Mouse (Mus musculus) thymus, adult 18-20 months (tissue): Measurements from ENCODE around the gene Plekha1.

Experiments
- DNase-seq, 2 experiments: peaks; one replicate each; pipeline ENCODE4 v3.0.0; 2022; ENCODE audit warnings: mixed read lengths in 2 of 2

Plekha1 gene

GRCm38 (mm10) chr7:130922981-130923731 lies 57.6 kb downstream of the Plekha1 start:
- no peak for DNase-seq

- no peak for DNase-seq
Observed at GRCm38 (mm10) chr7:130930401-130930800, 64.8 kb downstream of the Plekha1 start.

- no peak for DNase-seq
Observed at GRCm38 (mm10) chr7:130932921-130933320, 67.4 kb downstream of the Plekha1 start.

DNA sequence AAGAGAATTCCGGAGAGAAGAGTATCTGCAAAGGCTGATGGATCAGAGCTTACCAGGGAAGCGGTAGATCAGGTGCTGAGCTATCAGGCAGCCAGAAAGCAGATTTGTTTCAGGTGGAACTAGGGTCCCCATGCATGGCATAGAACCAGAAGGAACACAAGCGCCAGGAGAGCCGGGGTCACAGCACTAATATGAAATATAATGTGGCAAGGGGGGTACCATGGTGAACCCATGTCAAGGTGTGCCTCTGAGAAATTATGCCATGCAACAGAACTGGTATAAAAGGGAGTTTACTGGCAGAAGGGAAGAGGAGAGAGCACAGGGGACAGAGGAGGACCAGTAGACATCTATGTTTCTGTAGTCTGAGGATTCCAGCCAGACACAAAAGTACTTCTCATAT lies 69.1 kb downstream of the Plekha1 start:
- DNase-seq, result no peak

- DNase-seq, result no peak
Observed at GRCm38 (mm10) chr7:130935421-130935792, 69.9 kb downstream of the Plekha1 start.

- peak; percentile 8 to 9 for DNase-seq
Observed at GRCm38 (mm10) chr7:130935793-130936471, 70.4 kb downstream of the Plekha1 start, which contains the start of gene Htra1. TSS of gene Htra1 (plus strand) at chr7:130936111.

DNA sequence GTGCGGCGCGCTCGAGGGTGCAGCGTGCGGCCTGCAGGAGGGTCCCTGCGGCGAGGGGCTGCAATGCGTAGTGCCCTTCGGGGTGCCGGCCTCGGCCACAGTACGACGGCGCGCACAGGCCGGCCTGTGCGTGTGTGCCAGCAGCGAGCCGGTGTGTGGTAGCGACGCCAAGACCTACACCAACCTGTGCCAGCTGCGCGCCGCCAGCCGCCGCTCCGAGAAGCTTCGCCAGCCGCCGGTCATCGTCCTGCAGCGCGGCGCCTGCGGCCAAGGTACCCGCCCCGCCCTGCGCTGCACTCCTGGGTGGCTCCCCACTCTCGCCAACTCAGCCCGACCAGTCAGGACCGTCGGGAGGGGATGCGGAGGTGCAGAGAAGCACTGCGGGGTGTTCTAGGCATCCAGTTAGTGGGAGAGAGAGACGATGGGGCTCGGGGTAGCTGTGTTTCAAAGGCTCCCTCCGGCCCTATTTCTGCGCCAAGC lies 71.0 kb downstream of the Plekha1 start:
- DNase-seq, result no peak

DNA sequence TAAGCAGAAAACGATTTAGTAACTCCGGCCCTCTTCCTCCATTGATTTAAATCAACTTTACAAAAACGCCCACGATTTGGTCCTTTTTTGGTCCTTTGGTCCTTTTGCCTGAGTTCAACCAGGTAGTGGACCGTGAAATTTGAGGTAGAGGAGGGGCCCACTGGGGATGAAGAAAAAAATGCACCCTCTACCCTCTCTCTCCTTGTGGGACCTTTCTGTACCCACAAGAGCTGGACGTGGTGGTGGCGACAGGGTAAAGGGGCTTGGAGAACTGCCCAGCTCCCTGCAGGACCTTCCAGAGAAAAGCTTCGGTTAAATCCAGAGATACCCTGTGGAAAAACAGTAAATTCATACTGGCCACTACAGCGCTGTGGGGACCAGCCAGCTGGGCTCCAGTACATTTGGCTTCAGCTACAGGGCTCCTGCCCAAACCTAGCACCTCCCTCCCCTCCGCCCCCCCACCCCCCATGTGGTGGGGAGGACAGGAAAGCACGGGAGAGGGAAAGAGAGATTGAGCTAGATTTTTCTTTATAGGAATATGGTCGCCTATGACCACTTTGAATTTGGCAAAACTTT lies 71.8 kb downstream of the Plekha1 start:
- DNase-seq, result no peak

- DNase-seq, result no peak
Observed at GRCm38 (mm10) chr7:130938005-130938404, 72.4 kb downstream of the Plekha1 start.

DNA sequence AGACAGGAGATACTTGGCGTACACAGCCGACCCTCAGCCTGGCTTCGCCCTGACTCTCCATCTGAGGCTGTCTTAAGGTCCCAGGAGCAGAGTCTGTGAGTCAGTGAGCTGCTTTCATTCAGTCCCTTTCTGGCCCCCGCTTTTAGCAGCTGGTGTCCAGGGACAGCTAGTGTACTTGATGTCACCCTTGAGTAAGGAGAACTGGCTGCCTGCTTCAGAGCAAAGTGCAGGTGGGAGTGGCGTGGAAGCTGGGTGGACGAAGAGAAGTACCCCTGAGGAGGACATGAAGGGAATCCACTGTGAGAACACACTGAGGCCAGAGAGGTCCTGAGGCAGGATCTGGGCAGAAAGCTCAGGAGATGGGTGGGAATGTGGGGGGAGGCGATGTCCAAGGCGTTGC lies 73.3 kb downstream of the Plekha1 start:
- no peak for DNase-seq

- DNase-seq, result no peak
Observed at GRCm38 (mm10) chr7:130940733-130941132, 75.2 kb downstream of the Plekha1 start.

- no peak for DNase-seq
Observed at GRCm38 (mm10) chr7:130943280-130943895, 77.8 kb downstream of the Plekha1 start.

DNA sequence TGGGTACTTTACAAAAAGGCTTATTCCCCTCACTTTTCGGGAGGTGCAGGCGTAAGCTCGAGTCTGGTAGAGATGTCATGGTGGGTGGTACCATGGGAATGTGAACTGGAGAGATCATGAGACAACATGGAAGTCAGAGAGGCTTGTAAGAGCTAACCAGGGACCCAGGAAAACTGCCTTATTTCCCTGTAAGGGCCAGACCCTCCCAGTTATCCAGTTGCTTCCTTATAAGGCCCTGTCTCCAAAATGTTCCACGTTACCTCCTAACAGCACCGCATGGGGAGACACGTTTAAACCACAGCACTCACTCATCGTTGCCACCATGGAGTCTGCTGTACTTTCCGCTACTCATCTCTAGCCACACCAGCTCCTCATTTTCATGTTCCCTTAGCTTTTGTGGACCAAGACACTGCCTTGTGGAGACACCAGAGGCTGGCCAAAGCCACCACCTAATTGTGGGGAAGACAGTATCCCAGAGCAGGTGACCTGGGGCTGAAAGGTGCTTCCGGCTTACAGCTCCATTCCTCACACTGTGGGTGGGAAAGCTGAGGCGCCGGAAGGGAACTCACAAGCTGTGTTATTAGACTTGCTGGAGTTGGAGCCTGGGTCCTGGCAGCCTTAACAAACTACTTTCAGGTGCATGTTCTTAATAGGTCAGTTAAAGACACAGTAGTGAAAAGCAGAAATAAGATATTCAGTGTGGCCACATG lies 79.4 kb downstream of the Plekha1 start:
- DNase-seq, result no peak

DNA sequence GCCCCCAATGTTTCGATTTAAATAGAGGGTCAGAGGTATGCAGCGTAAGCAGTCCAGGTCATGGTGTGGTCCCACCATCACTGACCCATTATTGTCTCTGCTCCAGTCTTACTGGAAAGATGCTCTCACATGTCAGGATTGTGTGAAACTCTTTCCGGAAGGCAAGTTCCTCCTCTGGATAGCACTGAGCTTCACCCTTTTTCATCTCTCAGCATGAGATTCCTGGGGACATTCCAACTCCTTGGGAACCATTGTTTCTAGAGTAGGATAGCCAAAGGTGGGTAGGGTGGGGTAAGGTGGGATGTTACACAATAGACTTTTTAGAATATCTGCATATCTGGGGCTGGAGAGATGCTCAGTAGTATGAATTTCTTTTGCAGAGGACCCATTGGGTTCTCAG lies 80.2 kb downstream of the Plekha1 start:
- DNase-seq, result no peak

DNA sequence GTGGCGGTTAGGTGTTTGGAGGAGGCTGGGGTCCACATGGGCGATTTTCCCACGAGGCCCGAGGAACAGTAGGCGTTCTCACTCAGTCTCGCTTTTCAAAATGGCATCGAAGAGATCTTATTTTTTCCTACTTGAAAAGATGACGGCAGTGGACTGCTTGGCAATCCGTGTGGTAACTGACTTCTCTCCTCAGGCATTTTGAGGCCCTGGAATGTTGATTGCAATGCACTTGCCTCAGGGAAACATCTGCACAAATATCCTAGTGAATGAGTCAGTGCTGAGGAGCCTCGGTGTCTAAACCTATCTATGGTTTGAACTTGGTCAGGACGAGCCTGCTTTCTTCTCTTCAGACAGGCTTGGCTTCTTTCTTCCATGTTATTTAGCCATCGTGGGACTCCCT lies 80.7 kb downstream of the Plekha1 start:
- DNase-seq, result no peak

DNA sequence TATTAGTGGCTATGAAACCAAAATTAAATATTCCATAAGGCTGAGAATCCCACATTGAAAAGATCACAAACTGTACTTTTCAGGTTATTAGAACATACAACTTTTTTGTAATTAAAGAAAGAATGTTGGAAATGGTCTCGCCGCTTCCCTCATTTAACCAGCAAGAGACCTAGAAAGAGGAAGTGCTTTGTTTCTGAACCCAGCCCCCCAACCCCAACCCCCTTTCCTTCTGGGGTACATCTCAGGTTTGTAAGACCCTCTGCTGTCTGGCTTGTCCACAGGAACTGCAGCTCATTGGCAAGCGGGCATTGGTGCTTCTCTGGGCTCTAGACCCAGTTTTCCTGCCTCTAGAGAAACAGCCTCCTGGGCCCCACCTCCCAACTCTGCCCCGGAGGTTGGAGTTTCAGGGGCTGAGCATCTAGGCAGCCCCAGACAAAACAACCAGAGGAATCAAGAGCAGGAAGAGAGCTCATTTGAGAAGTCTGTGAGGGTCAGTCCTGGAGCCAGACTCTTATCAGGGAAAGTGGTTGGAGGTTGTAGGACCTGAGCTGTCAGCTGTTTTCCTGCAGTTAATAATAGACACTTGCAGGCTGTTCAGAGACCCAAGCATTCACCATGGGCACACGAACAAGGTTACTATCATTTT lies 83.1 kb downstream of the Plekha1 start:
- no peak for DNase-seq

DNA sequence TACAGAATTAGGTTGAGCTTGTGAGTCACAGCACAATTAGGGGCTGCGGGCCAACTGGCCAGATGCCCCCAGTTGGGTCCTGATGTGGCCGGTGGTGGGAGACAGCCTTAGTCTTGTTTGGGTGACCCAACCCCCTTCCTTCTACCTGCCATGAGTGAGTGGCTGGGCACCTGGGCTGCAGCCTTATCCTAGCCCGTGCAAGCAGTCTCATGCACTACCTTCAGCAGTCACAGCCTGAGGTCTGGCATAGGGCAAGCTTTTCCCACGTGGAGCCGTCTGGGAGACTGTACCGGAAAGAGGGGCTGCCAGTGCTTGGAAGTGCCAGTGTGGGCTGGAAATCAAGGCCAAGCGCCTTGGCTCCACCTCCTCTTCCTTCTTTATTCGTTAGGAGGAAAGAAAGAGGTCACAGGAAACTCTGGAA lies 83.8 kb downstream of the Plekha1 start:
- DNase-seq, result no peak

- DNase-seq, result no peak
Observed at GRCm38 (mm10) chr7:130950482-130950881, 84.9 kb downstream of the Plekha1 start.

DNA sequence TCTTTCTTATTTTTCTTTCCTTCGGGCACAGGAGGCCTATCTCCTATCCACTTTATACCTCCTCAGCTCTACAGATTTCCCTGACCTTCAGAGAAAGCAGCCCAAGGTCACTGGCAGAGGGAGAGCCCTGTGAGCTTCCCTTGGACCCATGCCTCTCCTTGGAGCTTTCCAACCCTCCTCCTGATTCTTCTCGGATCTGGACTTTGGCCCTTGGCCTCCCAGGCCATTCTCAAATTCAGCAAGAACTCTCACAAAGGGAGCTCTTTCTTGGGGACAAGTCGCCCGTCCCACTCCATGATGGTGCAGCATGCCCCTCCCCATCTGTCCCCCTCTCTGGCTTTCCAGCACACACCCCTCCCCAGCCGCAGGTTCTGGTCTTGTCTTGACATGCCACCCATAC lies 85.4 kb downstream of the Plekha1 start:
- DNase-seq, result no peak

DNA sequence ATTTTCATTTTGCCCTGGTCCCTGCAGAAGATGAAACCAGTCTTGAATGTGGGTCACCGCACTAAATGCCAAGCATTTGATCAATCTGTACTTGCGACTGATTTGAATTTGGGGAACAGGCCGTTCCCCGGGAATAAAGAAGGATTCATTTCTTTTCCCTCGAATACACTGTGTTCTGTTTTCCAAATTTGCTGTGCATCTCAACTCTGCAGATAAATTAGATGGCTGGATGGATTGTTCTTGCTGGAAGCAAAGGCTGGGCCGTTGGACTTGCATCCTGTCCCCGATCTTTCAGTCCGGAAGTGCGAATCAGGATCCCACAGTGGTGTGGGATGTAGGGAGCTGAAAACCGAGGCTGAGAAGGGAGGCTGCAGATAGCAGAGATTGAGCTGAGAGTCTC lies 87.8 kb downstream of the Plekha1 start:
- DNase-seq, result no peak

DNA sequence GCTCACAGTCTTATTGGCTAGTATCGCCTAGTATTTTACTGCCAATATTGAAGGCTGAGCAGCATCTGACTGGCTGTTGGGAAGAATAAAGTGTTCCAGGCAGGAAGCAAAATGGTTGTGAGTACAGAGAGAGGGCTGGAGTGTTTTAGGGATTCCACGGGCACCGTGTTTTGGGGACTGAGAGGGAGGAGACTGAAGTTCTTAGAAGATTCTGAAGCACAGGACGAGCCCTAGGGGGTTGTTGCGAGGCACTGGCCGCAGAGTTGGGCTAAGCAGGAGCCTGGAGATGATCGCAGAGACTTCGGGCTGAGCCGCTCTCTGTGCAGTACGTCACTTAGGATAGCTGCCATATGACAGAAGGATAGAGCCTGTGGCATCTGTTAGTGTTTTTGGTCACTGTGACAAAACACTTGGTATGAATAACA lies 88.6 kb downstream of the Plekha1 start:
- DNase-seq, result no peak

DNA sequence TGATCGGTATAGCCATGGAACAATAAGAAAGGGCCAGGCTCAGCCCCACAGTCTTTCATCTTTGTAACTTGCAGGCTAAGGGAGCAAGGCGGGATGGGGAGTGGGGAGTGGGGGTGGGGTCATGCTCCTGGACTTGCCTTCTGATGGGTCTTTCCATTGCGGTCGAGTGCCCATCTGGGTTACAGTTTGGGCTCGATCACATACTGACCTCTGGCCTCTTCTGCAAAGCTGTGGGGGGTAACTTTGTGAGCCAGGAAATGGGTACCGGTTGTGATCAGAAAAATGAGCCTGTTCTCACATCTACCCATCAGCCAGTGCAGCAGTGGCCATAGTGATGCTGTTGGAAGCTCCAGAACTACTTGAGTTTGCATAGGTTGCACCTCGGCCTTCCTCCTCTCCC lies 93.0 kb downstream of the Plekha1 start:
- no peak for DNase-seq
